Mouse (Mus musculus) lung, adult 2 months (tissue): Measurements from ENCODE around the gene Prep.

Experiments used
- CTCF ChIP-seq: fragments of 200-500 bp; IDR thresholded peaks from 2 replicates; pipeline ENCODE4 v1.5.1; 2011; ENCODE audit warnings: mild to moderate bottlenecking, low read length, control low read depth; ENCODE audit not compliant: insufficient read depth
- POLR2A ChIP-seq: fragments of 200-500 bp; IDR thresholded peaks from 2 replicates; pipeline ENCODE4 v1.6.1; 2011; ENCODE audit warnings: low read depth, mild to moderate bottlenecking, control low read depth, low read length, borderline replicate concordance; ENCODE audit errors: extremely low read depth

- TF ChIP-seq CTCF (peak; percentile 35; the same call in 1 of the 2 replicates), POLR2A (no peak)
These were observed 19.6 kb downstream of the Prep start for GRCm38 (mm10) chr10:45086637-45087036.
